Mouse (Mus musculus): ENCODE data around the gene Trpm3.

GRCm38 (mm10) chr19:22572396-22572795 is 433.6 kb downstream of the Trpm3 start:
- no peak for TF ChIP-seq GATA1 (IDR thresholded peaks at IDR 0.05; ENCODE audit: borderline replicate concordance, low read length)
- no peak for TF ChIP-seq FLI1 (IDR thresholded peaks at IDR 0.05; ENCODE audit: low read length)
